Mouse (Mus musculus): ENCODE results near the gene Sfswap. TPM values are rescaled to one million over a fixed set of nuclear protein-coding genes. Genes with fewer than 3 reads are reported as not detected.
"Not testable (repeated sequence)": the region's sequence is repeated elsewhere in the genome, so short reads cannot be mapped to it uniquely, and the experiment has no call there.

Sfswap gene
- total RNA-seq, 2 experiments from 2014 or later: 69.5 to 115 TPM

DNA sequence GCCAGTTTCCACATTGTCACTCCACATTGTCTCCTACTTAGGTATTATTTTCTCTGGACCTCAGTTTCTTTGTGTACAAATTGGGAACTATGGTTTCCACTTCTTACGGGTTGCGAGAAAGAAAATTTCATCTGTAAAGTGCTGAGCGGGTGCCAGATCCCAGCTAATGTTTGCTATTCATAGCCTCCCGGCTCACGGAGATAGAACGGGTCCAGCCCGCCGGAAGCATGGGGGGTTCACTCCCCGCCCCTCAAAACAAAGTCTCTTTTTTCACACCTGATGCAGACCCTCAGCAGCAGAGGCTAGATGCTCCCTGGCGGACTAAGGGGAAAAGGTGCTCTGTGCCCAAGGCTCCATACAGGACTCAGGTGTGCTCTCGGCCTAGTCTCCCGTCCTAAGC, 82.3 kb downstream of the Sfswap start:
- DNase-seq (ENCODE audit: low spot score in 2 of 2): peak in 1 of 2 experiments; percentile 40
- intact Hi-C loops (cut with DNase I): loop anchor here (5.0 kb wide), 2 partner anchors 51 to 81 kb away; partner anchors contain the start of gene Sfswap

DNA sequence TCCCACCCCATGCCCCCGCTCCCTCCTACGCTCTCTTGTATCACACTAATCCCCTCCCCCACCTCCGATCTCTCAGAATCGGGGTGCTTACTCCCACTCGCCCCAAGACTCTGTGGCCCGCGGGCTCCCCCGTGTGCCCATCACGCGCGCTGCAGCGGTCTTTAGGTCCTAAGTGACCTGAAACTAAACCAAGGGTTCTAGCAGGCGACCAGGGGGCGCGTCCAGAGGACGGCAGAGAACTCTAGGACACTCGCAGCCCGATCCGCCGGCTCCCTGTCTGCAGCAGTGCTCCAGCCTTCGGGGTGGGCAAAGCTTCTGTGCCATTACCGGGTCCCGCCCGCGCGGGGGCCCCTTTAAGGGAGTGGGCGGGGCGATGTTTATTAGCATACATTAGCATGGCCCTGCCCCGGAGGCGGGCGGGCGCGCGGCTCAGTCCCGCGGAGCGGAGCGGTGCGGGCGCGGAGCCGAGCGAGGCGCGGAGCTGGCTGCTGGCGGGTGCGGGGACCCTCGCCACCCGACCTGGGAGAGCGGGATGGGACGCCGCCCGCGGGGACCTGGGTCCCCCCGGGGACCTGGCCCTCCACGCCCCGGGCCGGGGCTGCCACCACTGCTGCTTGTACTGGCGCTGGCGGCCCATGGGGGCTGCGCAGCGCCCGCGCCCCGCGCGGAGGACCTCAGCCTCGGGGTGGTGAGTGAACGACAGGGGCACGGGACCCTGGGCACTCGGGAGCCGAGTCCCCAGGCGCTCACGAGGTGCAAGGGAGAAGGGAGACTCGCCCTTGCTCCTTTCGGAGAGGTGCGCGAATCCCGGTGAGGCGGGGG, 83.0 kb downstream of the Sfswap start, which contains the start of gene Mmp17:
TSS of gene Mmp17 (plus strand) at position 409 of the 822 bp plus-strand sequence.
- intact Hi-C loops (cut with DNase I): loop anchor here (2.0 to 5.0 kb wide), 3 partner anchors 52 to 199 kb away; partner anchors contain the start of gene Sfswap
- peak; percentile 90 to 92 for DNase-seq (ENCODE audit: low spot score in 2 of 2)

DNA sequence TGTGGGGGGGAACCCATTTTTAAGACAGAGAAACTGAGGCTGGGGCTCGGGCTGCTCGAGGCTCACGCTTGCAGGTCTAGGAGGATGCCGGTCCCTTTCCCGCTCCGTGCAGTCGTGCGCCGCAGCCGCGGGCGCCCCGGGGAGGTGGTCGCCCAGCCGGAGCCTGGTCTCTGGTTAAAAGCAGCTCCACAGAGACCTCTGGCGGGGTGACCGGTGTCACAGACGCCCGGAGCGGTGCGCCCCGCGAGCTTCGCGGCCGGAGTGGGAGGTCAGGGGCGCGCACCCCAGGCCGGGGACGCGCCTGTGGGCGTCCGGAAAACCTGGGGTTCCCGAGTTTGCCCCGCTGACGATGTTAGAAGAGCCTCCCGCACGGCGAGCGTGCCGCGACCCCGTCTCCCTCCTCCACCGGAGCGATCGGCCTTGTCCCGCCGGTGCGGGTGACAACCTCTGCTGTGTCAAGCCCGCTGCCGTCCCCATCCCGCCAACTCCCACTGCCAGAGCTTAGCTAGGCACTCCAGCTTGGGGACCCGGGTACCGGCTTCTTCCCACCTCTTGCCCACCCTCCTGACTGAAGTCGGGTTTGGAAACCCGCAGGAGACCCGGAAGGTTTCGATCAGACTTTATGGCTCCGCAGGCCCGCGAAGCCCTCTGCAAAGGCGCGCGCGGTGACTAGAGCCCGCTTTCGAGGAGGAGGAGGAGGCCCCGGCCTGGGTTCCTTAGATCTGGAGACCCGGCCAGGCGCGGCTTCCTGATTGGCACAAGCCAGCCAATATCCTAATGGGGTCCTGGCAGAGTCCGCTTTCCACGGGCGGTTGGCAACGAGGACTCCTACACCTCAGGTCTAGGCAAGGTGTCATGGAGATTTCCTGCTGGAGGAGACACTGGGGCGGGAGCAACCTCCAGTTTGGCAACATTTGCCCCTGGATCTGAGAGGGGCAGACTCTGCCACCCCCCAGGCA, 83.8 kb downstream of the Sfswap start:
- intact Hi-C loops (cut with DNase I): loop anchor here (1.0 to 5.0 kb wide), 5 partner anchors 53 to 407 kb away; partner anchors contain the start of gene Sfswap
- peak in 1 of 2 experiments; percentile 46 for DNase-seq (ENCODE audit: low spot score in 2 of 2)

DNA sequence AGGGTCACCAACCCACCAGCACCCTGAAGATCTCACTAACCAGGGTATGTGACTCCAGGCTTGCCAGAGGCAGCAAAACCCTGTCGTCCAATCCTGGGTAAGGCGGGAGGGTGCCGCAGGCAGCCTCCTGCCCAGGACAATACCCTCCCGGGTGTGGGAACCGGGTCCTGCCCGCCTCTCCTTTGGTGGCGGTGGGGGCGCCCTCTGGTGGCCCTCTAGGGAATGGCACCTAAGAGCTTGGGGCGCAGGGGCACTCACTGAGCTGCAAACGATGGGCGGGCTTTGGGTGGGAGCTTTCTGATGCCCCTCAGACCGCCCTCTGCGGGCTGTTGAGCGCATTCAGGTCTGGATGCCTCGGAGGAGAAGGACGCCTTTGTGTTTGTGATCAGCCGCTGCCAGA, 85.0 kb downstream of the Sfswap start:
- DNase-seq (ENCODE audit: low spot score in 2 of 2): peak; percentile 78 to 85
- intact Hi-C loops (cut with DNase I): loop anchor here (2.0 to 5.0 kb wide), 2 partner anchors 254 to 523 kb away; no protein-coding TSS in a partner anchor

DNA sequence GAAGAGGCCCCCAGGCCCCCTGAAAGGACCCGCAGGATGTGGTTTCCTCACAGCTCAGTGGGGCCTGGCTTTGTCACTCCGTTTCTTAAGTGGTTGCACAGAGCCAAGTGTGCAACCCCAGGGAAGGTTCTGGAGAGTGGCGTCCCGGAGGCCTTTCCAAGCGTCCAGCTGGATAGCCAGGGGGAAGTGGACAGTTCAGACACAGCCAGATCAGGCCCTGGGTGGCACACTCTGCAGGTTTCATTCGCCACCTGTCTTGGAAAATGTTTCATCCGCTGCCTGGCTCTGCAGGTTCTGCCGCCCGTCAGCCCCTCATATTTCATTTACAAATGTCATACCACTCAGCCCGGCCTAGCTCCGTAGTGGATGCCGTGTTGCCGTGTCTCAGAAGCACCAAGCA, 85.5 kb downstream of the Sfswap start:
- no peak for DNase-seq (ENCODE audit: low spot score in 2 of 2)
- intact Hi-C loops (cut with DNase I): loop anchor here (2.0 to 5.0 kb wide), 2 partner anchors 254 to 524 kb away; no protein-coding TSS in a partner anchor

DNA sequence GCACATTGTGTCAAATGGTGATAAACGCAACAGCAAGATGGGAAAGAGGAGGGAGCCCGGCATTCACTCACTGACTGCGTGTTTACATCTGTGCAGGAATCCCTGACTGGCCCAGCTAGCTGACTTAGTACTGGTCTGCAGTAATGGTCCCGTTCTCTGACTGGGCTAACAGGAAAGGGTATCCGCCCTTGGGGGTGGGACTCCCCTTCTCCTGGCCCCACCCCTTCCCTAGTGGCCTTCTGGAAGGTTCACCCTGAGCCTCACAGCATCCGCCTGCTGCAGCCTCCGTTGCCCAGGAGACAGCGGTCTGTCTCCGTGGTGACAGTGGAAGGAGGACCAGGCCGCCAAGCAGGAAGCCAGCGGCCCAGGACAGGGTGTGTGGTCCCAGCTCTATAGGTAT, 89.9 kb downstream of the Sfswap start:
- intact Hi-C loops (cut with DNase I): no loop called here
- peak; percentile 42 to 55 for DNase-seq (ENCODE audit: low spot score in 2 of 2)

DNA sequence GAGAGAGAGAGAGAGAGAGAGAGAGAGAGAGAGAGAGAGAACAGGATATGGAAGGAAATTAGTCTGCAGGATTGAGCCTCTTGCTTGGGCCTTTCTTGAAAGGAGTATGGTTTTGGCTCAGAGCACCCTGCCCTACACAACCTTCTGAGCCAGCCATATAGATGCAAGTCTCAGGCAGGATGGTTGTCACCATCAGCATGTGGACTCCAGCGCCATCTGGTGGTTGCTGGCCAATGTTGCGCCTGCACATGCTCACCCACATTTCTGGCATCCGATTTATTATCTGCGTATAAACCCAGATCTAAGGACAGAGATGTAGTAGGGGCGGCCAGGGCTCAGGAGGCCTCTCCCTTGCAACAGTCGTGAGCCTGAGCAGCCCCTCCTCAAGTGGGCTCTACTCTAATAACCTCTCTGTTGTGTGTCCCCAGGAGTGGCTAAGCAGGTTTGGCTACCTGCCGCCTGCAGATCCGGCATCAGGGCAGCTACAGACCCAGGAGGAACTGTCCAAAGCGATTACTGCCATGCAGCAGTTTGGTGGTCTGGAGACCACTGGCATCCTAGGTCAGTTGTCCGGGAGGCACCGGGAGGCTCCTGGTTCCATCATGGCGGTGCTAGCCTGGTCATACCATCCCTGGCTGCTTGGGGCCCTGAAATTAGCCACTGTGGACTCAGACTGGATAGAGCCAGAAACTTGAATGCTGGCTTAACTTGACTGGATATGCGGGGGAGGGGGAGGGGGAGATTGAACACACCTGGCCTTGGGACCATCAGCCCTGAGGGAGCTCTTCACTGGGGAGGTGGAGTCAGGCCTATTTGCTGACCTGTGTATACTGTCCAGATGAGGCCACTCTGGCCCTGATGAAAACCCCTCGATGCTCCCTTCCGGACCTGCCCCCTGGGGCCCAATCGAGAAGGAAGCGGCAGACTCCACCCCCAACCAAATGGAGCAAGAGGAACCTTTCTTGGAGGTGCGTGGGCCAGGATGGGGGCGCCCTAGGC, 93.4 kb downstream of the Sfswap start:
- intact Hi-C loops (cut with DNase I): loop anchor here (2.0 kb wide), 1 partner anchor 530 kb away; no protein-coding TSS in a partner anchor

DNA sequence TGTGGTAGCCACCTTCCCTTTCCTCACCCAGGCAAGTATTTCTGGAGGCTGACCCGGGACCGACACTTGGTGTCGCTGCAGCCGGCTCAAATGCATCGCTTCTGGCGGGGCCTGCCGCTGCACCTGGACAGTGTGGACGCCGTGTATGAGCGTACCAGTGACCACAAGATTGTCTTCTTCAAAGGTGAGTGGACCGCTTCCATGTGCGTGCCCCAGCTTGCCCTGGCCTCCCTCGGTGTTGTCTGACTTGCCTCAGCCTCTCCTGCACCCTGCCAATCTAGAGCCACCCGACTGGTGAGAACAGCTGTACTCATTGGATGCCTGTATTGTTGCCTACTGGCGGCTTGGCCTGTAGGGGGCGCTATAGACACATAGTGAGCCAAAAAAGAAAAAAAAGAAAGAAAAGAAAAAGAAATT, 101.1 kb downstream of the Sfswap start:
- intact Hi-C loops (cut with DNase I): no loop called here
- no peak for DNase-seq (ENCODE audit: low spot score in 2 of 2)

More for the DNA sequence above, 93.4 kb downstream of the Sfswap start:
- peak; percentile 82 to 83 for DNase-seq (ENCODE audit: low spot score in 2 of 2)

DNA sequence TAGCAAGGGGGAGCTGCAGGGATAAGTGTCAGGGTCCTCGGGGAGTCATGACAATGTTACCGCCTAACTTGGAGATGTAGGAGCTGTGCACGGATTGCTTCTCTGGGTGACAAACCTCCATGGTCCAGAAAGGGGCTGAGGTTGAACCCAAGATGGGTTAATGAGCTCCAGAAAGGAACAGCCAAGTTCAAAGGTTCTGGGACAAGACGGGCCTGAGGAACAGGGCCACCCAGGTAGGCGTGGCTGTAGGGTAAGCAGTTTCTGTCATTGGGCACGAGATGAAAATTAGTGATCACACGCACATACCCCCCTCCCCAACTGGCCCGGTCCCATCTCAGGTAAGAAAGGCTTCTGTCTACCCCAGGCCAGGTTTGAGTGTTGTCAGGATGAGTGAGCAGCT, 106.5 kb downstream of the Sfswap start:
- no peak for DNase-seq (ENCODE audit: low spot score in 2 of 2)
- intact Hi-C loops (cut with DNase I): no loop called here

DNA sequence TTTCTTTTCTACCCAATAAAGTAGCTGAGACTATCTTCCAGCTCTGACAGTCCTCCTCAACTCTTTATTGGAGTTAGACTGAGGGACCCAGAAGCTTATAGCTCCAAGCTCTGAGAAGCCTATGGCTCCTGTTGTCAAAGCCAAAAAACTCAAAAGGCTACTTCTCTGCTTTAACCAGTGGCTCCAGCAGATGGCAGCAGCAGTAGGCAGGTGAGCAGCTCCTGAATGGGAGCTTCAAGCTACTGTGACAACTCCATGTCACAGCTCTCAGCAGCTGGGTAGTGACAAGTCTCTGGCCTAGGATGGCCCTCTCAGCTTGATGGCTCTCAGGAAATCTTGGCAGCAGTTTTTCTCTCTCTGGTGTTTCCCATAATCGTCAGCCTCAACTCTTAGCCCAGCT, 110.0 kb downstream of the Sfswap start:
- DNase-seq (ENCODE audit: low spot score in 2 of 2): peak; percentile 75
- intact Hi-C loops (cut with DNase I): loop anchor here (5.0 kb wide), 1 partner anchor 111 kb away; no protein-coding TSS in a partner anchor

DNA sequence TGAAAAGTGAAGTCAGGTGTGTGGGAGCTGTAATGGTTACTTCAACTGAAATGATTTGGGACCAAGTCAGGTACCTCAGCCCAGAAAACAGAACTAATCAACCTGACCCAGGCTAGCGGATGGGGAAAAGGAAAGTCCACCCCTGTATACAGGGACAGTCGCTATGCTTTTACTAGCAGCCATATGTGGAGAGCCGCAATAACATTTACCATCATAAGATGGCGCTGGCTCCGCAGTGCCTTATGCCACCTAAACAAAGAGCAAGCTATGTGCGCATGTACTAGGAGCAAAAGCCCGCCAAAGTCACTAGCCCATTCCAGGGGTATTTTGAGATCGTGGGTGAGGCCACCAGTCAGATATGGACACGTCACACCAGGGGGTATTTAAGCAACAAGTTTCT, 119.6 kb downstream of the Sfswap start:
- DNase-seq (ENCODE audit: low spot score in 2 of 2); intact Hi-C loops (cut with DNase I): not testable (repeated sequence)

Other genes with a start within 250 kb of the Sfswap start
- 100 to 1,000 TPM; 112 to 116 TPM for gene Mmp17, start 82.9 kb downstream of the Sfswap start, total RNA-seq (2021)
- gene Zfp11, start 168.9 kb downstream of the Sfswap start, total RNA-seq (2021): 1 to 10 TPM; 6.4 to 8.2 TPM
- gene Sept14, start 207.3 kb downstream of the Sfswap start, total RNA-seq (2021): not detected
- 10 to 100 TPM; 73.6 to 77.1 TPM for gene Mrps17, start 214.3 kb downstream of the Sfswap start, total RNA-seq (2021)
- 10 to 100 TPM; 78.8 to 80.8 TPM for gene Nipsnap2, start 223.8 kb downstream of the Sfswap start, total RNA-seq (2021)